Mouse (Mus musculus) gastrocnemius, postnatal 14 days (tissue): Measurements from ENCODE around the gene Jmjd8. TPM values are rescaled to one million over a fixed set of nuclear protein-coding genes. Genes with fewer than 3 reads are reported as not detected.
A peak's percentile ranks its signal among the peaks of the same experiment; 100 is the strongest.

Experiments
- DNase-seq: peaks from one replicate; pipeline ENCODE4 v3.0.0; 2021; ENCODE audit warnings: mixed read lengths
- intact Hi-C: fragments of 180-260 bp; cut with DNase I; formaldehyde crosslinking; loops from one replicate; pipeline ENCODE4 v1.15.1; 2025; ENCODE audit warnings: low total_unique reads
- microRNA-seq, 2 experiments: library from miRNA; unstranded; fragments of <30 nt; microRNA quantifications; one replicate each; pipeline ENCODE4 v1.2.0; 2021
- total RNA-seq, 2 experiments: library from RNA; stranded (reverse); gene quantifications; 2 replicates each; pipeline ENCODE4 v1.2.3; 2021

The Jmjd8 gene
- total RNA-seq, 2 experiments from 2014 or later, result 20.3 to 23.6 TPM

GRCm38 (mm10) chr17:25873405-25874147 lies 44.9 kb downstream of the Jmjd8 start:
- no peak for DNase-seq
- intact Hi-C loops, result no loop called here

DNA sequence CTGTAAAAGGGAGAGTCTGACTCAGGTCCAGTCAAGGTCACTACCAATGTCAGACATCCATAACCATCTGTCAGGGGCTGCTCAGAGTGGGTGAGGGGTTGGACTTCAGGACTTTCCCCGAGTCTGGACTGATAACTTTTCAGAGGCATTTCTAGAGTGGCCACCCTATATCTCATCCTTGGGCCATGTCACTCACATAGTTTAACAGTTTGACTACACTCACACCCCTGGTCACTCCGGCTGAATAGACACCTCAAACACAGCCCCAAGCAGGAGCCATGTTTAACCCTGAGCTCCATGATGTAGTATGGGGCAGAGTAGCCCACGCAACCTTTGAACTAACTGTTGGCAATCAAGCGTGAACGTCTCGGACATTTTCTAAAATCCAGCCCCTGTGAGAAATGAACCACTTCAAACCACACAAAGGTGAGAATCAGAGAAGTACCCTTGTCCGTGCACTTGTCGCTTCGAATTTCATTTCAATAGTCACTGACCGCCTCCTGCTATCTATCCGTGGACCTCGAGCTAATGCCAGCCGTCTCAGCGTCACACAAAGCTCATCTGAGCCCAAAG lies 45.6 kb downstream of the Jmjd8 start:
- no peak for DNase-seq

DNA sequence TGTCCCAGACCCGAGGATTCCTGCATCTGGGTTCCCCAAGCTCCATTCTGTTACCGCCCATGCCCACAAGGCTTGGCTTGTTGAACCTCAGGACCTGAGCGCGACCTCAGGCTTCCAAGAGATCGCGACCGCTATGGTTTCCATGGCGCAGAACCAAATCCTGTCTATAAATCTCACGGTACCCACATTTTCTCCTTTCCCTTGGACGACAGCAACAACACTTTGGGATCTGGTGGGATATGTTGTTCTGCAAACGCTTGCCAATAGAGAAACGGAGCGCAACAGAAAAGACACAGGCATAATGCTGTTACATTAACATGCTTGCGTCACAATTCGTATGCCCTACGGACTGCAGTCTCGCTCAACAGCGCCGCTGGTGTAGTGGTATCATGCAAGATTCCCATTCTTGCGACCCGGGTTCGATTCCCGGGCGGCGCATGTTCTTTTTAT lies 46.1 kb downstream of the Jmjd8 start, which contains the start of gene Mettl26:
Gene Mettl26 (plus strand): TSS at position 354 of the 450 bp plus-strand sequence.
- intact Hi-C loops, result no loop called here
- peak; percentile 82 for DNase-seq

More for the DNA sequence above, 45.6 kb downstream of the Jmjd8 start:
- intact Hi-C loops, result no loop called here

DNA sequence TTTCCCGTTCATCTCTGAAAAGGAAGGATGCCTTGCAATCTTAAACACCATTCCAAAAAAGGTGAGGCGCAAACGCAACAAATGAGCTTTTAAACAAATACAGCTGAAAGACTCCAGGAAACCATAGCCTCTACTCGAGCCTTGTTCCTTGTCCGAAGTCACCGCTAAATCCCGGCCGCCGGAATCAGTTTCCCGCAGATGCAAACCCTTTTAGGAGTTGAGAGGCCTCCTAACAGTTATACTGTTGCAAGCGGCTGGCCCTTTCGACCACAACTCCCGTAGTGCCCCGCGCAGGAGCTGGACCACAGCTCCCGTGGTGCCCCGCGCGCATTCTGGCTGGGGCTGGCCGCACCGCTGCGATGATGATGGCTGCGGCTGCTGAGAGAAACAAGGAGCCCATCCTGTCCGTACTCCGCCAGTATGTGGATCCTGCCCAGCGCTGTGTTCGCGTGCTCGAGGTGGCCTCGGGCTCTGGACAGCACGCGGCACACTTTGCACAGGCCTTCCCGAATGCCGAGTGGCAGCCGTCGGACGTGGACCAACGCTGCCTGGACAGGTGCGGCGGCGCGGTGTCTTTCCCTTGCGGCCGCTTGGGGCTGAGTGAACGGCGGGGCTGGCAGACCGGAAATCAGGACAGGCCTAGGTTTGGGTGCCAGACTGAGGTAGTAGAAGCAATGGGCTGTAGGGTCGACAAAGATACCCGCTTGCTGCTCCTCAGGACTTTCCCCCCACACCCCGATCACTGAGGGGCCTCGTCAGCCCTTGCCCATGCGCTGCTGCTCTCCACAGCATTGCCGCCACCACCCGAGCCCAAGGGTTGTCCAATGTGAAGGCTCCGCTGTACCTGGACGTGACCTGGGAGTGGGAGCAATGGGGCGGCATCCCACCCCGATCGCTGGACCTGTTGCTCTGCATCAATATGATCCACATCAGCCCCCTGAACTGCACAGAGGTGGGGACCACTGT lies 46.8 kb downstream of the Jmjd8 start:
- intact Hi-C loops, result no loop called here
- DNase-seq, result peak; percentile 92

- intact Hi-C loops, result no loop called here
- no peak for DNase-seq
These were observed 47.8 kb downstream of the Jmjd8 start for GRCm38 (mm10) chr17:25876347-25876915.

DNA sequence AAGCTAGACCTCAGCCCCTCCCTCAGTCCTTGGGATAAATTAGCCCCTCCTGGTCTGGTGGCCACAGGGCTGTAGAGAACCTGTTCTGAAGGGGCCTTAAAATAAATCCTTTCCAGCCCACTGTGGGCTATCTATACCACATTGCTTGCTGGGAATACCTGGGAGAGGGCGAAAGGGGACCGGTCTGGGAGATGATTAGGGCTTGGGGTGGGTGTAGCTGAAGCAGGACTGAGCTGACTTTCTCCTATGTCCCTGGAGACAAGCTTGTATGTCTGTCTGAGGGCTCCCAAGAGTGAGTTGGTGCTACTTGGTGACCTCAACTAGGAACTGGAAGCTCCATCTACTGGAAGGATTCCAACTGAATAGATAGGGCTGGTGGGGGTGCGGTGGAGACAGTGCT lies 48.4 kb downstream of the Jmjd8 start:
- no peak for DNase-seq
- intact Hi-C loops, result no loop called here

DNA sequence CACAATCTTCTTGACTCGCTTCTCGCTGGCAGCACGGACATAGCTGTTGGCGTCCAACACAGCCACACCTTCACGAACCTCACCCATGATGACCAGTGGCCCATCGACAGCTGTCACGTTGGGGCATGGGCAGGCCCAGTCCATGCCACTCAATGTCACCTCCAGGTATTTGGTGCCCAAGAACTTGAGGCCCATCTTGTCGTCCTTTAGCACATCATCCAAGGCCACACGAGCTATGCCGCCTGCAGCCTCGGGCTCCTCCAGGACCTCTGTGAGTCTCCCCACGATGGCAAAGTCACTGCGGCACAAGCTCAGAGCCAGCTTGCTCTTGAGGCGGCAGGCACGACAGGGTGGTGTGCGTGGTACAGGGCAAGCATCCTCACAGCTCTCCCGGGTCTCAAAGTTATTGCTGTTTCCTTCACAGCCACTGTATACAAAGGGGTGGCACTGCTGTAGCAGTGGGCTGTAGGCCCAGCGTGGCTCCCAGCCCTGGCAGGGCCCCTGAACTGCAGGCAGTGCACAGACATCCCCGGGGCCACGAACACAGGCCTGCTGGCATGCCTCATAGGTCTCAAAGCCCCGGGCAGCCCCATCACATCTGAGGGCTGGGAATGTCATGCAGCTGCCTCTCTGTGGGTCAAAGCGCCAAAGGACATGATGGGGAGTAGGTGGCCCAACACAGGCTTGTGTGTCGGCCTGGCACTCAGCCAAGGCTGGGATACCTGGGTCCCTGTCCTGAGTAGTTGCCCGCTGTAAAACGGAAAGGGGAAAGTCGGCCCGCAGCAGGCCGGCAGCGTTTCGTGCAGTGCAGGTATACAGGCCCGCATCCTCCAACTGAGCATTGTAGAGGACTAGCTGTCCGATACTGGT lies 49.3 kb downstream of the Jmjd8 start:
- DNase-seq, result no peak
- intact Hi-C loops, result no loop called here

GRCm38 (mm10) chr17:25878611-25879180 lies 50.0 kb downstream of the Jmjd8 start:
- DNase-seq, result no peak
- intact Hi-C loops, result no loop called here

GRCm38 (mm10) chr17:25879261-25879660 lies 50.6 kb downstream of the Jmjd8 start:
- DNase-seq, result no peak
- intact Hi-C loops, result no loop called here

- DNase-seq, result no peak
- intact Hi-C loops, result no loop called here
These were observed 51.1 kb downstream of the Jmjd8 start for GRCm38 (mm10) chr17:25879750-25880149.

DNA sequence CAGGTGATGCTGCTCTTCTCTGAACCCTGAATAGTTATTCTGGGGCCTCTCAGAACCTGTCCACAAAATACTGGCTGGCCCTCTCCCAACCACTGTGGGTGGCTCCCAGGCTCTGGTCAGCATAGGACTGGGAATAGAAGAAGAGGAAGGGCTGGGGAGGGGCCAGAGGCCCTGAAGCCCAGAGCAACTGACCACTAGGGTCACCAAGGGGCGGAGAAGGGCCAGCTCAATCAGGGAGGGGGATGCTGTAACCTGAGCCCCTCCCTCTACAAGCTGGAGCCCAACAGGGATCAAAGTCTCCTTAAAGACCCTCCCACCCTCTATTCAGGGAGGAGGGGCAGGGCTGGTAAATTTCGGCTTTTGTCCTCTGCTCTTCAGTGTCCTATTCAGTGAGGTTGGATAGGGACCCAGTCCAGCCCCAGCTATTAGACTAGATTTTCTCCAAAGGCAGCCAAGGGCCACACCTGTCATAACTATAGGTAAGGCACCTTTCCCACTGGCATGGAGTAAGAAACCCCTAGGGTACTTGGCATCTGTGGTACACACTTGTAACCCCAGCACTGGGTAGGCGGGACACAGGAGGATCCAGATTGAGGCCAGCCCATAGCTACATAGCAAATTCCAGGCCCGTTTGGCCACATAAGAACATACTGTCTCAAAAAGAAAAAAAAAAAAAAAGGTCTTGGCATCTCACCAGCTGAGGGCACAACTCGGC lies 51.7 kb downstream of the Jmjd8 start, which contains the start of gene Wfikkn1:
Gene Wfikkn1 (minus strand): TSS at position 663 of the 715 bp plus-strand sequence.
- DNase-seq, result no peak
- intact Hi-C loops, result no loop called here

DNA sequence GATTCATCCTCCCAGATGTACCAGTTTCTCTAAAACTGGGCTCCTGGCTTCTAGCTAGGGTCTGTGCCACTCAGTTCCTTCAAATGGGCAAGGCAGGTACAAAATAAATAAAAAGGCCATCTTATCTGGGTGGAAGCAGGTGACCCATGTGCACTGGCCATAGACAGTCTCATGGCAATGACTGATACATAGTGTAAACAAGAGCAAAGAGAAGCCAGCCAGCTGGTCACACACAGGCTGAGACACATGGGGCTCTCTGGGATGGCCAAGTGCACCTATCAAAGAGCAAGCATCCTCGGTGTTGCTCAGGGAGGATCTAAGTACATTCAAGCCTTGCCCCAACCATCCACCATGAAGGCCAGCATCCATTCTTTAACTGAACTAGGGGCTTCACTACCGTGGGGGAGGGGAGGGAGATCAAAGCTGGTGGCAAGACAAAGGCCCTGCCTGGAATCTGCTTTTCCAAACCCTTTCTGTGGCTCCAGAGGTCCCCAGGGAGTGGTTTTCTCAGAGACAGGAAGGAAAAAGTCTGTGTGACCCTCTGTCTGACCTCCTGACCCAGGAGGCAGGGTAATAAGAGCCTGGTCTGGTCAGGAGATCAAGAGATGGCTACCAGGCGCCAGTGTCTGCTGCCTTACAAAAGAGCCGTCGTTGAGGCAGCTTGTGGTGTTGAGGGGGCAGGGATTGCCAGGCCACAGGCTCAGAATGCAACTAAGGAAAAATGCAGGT lies 52.4 kb downstream of the Jmjd8 start:
- intact Hi-C loops, result no loop called here
- no peak for DNase-seq

Small RNA genes lying within 50 kb of the gene (microRNA-seq; reads per million reads assigned to microRNA genes)
- gene Mir3082 (0 to 0.50 reads per million in 2 experiments), gene Mir6966 (0 to 1.3 reads per million in 2 experiments)

Other genes starting within 250 kb of the Jmjd8 start
- 10 to 100 TPM; 13.1 to 13.8 TPM for gene Lmf1, start 249.8 kb upstream of the Jmjd8 start, total RNA-seq
- not detected for gene Gng13, start 111.7 kb upstream of the Jmjd8 start, total RNA-seq
- 1 to 10 TPM; 1.3 to 2.5 TPM for gene Chtf18, start 101.4 kb upstream of the Jmjd8 start, total RNA-seq
- 1 to 10 TPM; 3.4 to 3.8 TPM for gene Rpusd1, start 101.2 kb upstream of the Jmjd8 start, total RNA-seq
- not detected for gene Mslnl, start 92.8 kb upstream of the Jmjd8 start, total RNA-seq
- under 1 TPM in 1 of 2 experiments, not detected in 1; 0.74 TPM for gene Msln, start 74.5 kb upstream of the Jmjd8 start, total RNA-seq
- gene Narfl, start 55.1 kb upstream of the Jmjd8 start, total RNA-seq, result 10 to 100 TPM; 27.7 to 28.8 TPM
- gene Haghl, start 43.2 kb upstream of the Jmjd8 start, total RNA-seq, result 10 to 100 TPM; 13.9 to 16.1 TPM
- not detected for gene Ccdc78, start 42.3 kb upstream of the Jmjd8 start, total RNA-seq
- gene Fam173a, start 36.0 kb upstream of the Jmjd8 start, total RNA-seq, result 10 to 100 TPM; 36.1 to 37.9 TPM
- gene AC134908.4, start 33.2 kb upstream of the Jmjd8 start, total RNA-seq, result not detected
- 10 to 100 TPM; 46.6 to 60.9 TPM for gene Metrn, start 31.7 kb upstream of the Jmjd8 start, total RNA-seq
- gene Fbxl16, start 19.8 kb upstream of the Jmjd8 start, total RNA-seq, result 1 to 10 TPM in 1 of 2 experiments, under 1 TPM in 1; 0.95 to 2.2 TPM
- gene Wdr24, start 5.2 kb upstream of the Jmjd8 start, total RNA-seq, result 1 to 10 TPM; 9.1 to 9.2 TPM
- 10 to 100 TPM; 80.2 to 81.3 TPM for gene Stub1, start 4.5 kb downstream of the Jmjd8 start, total RNA-seq
- gene Rhbdl1, start 8.4 kb downstream of the Jmjd8 start, total RNA-seq, result 10 to 100 TPM; 11.7 to 12.0 TPM
- gene Gm20683, start 12.9 kb downstream of the Jmjd8 start, total RNA-seq, result 10 to 100 TPM in 1 of 2 experiments, 1 to 10 TPM in 1; 7.5 to 11.0 TPM
- gene Rhot2, start 16.0 kb downstream of the Jmjd8 start, total RNA-seq, result 10 to 100 TPM; 38.0 to 47.1 TPM
- gene Wdr90, start 32.6 kb downstream of the Jmjd8 start, total RNA-seq, result 1 to 10 TPM; 1.6 to 2.0 TPM
- 10 to 100 TPM; 52.3 to 73.3 TPM for gene Mcrip2, start 39.9 kb downstream of the Jmjd8 start, total RNA-seq
- 10 to 100 TPM; 26.1 to 27.7 TPM for gene Mettl26, start 46.2 kb downstream of the Jmjd8 start, total RNA-seq
- under 1 TPM; 0.49 to 0.55 TPM for gene Wfikkn1, start 52.0 kb downstream of the Jmjd8 start, total RNA-seq
- gene Rab40c, start 90.9 kb downstream of the Jmjd8 start, total RNA-seq, result 10 to 100 TPM; 10.1 to 10.3 TPM
- 10 to 100 TPM; 29.8 to 30.2 TPM for gene Pigq, start 116.1 kb downstream of the Jmjd8 start, total RNA-seq
- not detected for gene Nhlrc4, start 116.1 kb downstream of the Jmjd8 start, total RNA-seq
- gene A930017K11Rik, start 123.7 kb downstream of the Jmjd8 start, total RNA-seq, result not detected
- 1 to 10 TPM; 4.3 to 5.9 TPM for gene Capn15, start 156.9 kb downstream of the Jmjd8 start, total RNA-seq
- gene Rab11fip3, start 240.7 kb downstream of the Jmjd8 start, total RNA-seq, result 10 to 100 TPM; 39.2 to 41.3 TPM